Mouse (Mus musculus) lung, postnatal 0 days (tissue): ENCODE measurements around the gene Ankrd17.

ENCODE experiments used
- CTCF ChIP-seq: IDR thresholded peaks from 2 replicates; pipeline ENCODE4 v1.5.1; 2016; ENCODE audit warnings: antibody characterized with exemption, mild to moderate bottlenecking
- EP300 ChIP-seq: IDR thresholded peaks from 2 replicates; pipeline ENCODE4 v1.6.1; 2016; ENCODE audit warnings: antibody characterized with exemption, mild to moderate bottlenecking, control low read depth

DNA sequence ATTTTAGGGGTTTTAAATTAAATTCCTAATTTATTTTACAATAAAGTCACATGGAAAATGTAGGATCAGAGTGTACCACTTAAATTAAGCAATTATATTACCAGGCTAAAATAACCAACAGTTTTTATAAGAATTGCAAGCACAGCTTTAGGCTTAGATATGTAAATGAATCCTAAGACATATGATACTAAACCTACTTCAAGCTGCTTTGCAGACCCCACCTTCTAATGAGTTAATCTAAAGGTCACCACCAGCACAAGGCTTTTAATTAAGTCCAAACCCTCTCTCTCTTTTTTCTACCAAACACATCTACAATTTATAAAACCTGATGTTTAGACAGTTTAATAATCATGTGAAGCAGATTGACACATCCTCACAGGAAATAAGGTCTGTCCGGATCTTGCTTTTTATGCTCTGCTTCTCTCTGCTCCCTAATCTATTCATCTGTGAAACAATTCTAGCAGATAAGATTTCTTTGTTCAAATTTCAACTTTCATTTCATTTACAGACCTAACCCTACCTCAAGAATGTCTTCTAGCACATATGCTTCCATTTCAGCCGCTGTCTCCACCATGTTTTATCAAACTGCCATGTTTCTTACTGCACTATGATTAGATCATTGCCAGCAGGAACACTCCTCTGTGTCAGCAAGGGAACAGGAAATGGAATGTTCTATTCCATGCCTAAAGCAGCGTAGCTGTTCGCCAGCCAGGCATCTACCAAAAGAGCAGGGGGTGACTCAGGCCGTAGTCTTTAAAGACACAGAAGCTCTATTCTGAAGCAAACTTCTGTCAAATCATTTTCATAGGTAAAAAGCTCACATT, 27.0 kb downstream of the Ankrd17 start:
- no peak for TF ChIP-seq CTCF
- TF ChIP-seq EP300 = no peak; the same call in none of the 2 replicates
